Mouse (Mus musculus) forebrain, embryonic 12.5 days (tissue): ENCODE results near the gene Sema4d. TPM values are rescaled to one million over a fixed set of nuclear protein-coding genes. Genes with fewer than 3 reads are reported as not detected.

Source experiments
- ATAC-seq: fragments of 200-750 bp; cut with Nextera tagmentation; 2 replicates; pipeline ENCODE4 v1.8.0; 2017; ENCODE audit warnings: moderate TSS enrichment; ENCODE audit not compliant: low FRiP score
- H3K27ac ChIP-seq: fragments of 300-500 bp; sonication (generic); 2 replicates; pipeline ENCODE4 v1.5.1; 2016; ENCODE audit warnings: mild to moderate bottlenecking
- H3K27me3 ChIP-seq: fragments of 300-500 bp; sonication (generic); 2 replicates; pipeline ENCODE4 v1.6.1; 2016; ENCODE audit warnings: mild to moderate bottlenecking
- H3K36me3 ChIP-seq: fragments of 300-500 bp; sonication (generic); replicated peaks from 2 replicates; pipeline ENCODE4 v1.6.1; 2016; ENCODE audit warnings: mild to moderate bottlenecking
- H3K4me1 ChIP-seq: fragments of 300-500 bp; sonication (generic); 2 replicates; pipeline ENCODE4 v1.6.1; 2016
- H3K4me2 ChIP-seq: fragments of 300-500 bp; sonication (generic); 2 replicates; pipeline ENCODE4 v1.6.1; 2016; ENCODE audit warnings: mild to moderate bottlenecking, moderate library complexity
- H3K4me3 ChIP-seq: fragments of 300-500 bp; sonication (generic); replicated peaks from 2 replicates; pipeline ENCODE4 v1.5.1; 2016; ENCODE audit warnings: mild to moderate bottlenecking
- H3K9ac ChIP-seq: fragments of 300-500 bp; sonication (generic); 2 replicates; pipeline ENCODE4 v1.6.1; 2016; ENCODE audit warnings: mild to moderate bottlenecking
- H3K9me3 ChIP-seq: fragments of 300-500 bp; sonication (generic); 2 replicates; pipeline ENCODE4 v1.6.1; 2016
- WGBS: fragments of 180-500 bp; shearing (Covaris S2); methylation state at CpG from one replicate; pipeline ENCODE4 v1.1.7; 2016; 5-methylcytosine and 5-hydroxymethylcytosine counted together
- polyA plus RNA-seq: library from polyadenylated mRNA; unstranded; fragments of >200 nt; fragmentation: Nextera tagmentation; extraction: Ambion mirVana; gene quantifications from 2 replicates; pipeline ENCODE4 v1.2.1, GENCODE M21; 2016

Gene Sema4d
- polyA plus RNA-seq, 1 experiment from 2014 or later = 8.2 TPM

DNA sequence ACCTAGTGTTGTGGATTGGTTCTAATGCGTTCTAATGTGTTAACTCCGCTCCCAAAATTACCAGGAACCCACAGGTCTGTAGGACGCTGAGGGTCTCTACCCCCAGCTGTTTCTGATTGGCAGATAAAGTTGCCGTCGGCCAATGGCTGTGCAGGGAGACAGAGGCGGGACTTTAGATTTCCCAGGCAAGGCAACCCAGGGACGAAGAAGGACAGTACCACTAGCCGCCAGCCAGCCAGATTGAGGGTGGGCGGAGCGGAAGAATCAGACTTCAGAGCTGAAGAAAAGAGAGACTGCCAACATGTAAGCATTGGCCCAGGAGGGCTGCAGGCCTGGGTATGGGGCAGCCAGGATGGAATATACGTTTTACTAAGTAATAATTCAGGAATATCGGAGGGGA is 14.6 kb upstream of the Sema4d start:
- peaks cover 6% of the 10 kb centered on the region; the same call in 1 of the 2 replicates for H3K27me3 ChIP-seq
- 27% methylated on average over 12 of the region's 12 CpGs for WGBS
- H3K4me3 ChIP-seq = no peak overlapping the region
- H3K4me1 ChIP-seq = peaks cover 8% of the 10 kb centered on the region
- H3K4me2 ChIP-seq = no peak overlapping the region
- H3K9me3 ChIP-seq = no peaks in the 10 kb centered on the region
- no peak overlapping the region for H3K27ac ChIP-seq
- peak; percentile 48; the same call in 1 of the 2 replicates for ATAC-seq
- H3K36me3 ChIP-seq = no peaks in the 10 kb centered on the region
- no peak overlapping the region for H3K9ac ChIP-seq

- Histone ChIP-seq H3K9me3 (no peaks in the 10 kb centered on the region), H3K9ac (no peak overlapping the region), H3K4me2 (no peak overlapping the region), H3K4me3 (no peak overlapping the region), H3K27me3 (peaks cover 6% of the 10 kb centered on the region; the same call in 1 of the 2 replicates), H3K27ac (peak overlapping the region; percentile 37; the same call in 1 of the 2 replicates), H3K4me1 (peaks cover 3% of the 10 kb centered on the region; the same call in 1 of the 2 replicates), H3K36me3 (no peaks in the 10 kb centered on the region)
- ATAC-seq = no peak
- WGBS = 85% methylated on average over 15 of the region's 15 CpGs
Observed at GRCm38 (mm10) chr13:51806220-51806619, 12.7 kb upstream of the Sema4d start.

- no peak for ATAC-seq
- H3K27ac ChIP-seq = peak overlapping the region; percentile 37; the same call in 1 of the 2 replicates
- no peaks in the 10 kb centered on the region for H3K9me3 ChIP-seq
- no peak overlapping the region for H3K4me2 ChIP-seq
- H3K4me3 ChIP-seq = no peak overlapping the region
- WGBS = 72% methylated on average over 4 of the region's 4 CpGs
- no peak overlapping the region for H3K9ac ChIP-seq
- H3K27me3 ChIP-seq = peaks cover 6% of the 10 kb centered on the region; the same call in 1 of the 2 replicates
- no peaks in the 10 kb centered on the region for H3K36me3 ChIP-seq
- H3K4me1 ChIP-seq = peaks cover 3% of the 10 kb centered on the region; the same call in 1 of the 2 replicates
Observed at GRCm38 (mm10) chr13:51805634-51806033, 12.1 kb upstream of the Sema4d start.

- Histone ChIP-seq H3K4me2 (no peak overlapping the region), H3K27ac (0 out of 2 replicates have a peak overlapping the region, but pooled peaks have one; percentile 13), H3K9ac (no peak overlapping the region), H3K36me3 (no peaks in the 10 kb centered on the region), H3K9me3 (no peaks in the 10 kb centered on the region), H3K27me3 (peaks cover 14% of the 10 kb centered on the region; the same call in 1 of the 2 replicates), H3K4me3 (no peak overlapping the region), H3K4me1 (peaks cover 3% of the 10 kb centered on the region; the same call in 1 of the 2 replicates)
- ATAC-seq = no peak
- 70% methylated on average over 9 of the region's 9 CpGs for WGBS
Observed at GRCm38 (mm10) chr13:51800921-51801320, 7.4 kb upstream of the Sema4d start.

GRCm38 (mm10) chr13:51799735-51800522 is 6.4 kb upstream of the Sema4d start:
- no peak for ATAC-seq
- 85% methylated on average over 16 of the region's 16 CpGs for WGBS

GRCm38 (mm10) chr13:51797899-51798746 is 4.6 kb upstream of the Sema4d start:
- no peak overlapping the region for H3K9ac ChIP-seq
- H3K27me3 ChIP-seq = peaks cover 20% of the 10 kb centered on the region
- H3K9me3 ChIP-seq = no peaks in the 10 kb centered on the region
- H3K4me3 ChIP-seq = no peak overlapping the region
- WGBS = 67% methylated on average over 8 of the region's 8 CpGs
- H3K27ac ChIP-seq = 0 out of 2 replicates have a peak overlapping the region, but pooled peaks have one; percentile 19
- no peaks in the 10 kb centered on the region for H3K36me3 ChIP-seq
- no peak overlapping the region for H3K4me2 ChIP-seq
- ATAC-seq = no peak
- no peaks in the 10 kb centered on the region for H3K4me1 ChIP-seq

More at GRCm38 (mm10) chr13:51799735-51800522, 6.4 kb upstream of the Sema4d start:
- Histone ChIP-seq H3K4me1 (no peaks in the 10 kb centered on the region), H3K27ac (no peak overlapping the region), H3K9ac (no peak overlapping the region), H3K4me3 (no peak overlapping the region), H3K27me3 (peaks cover 16% of the 10 kb centered on the region), H3K9me3 (no peaks in the 10 kb centered on the region), H3K36me3 (no peaks in the 10 kb centered on the region), H3K4me2 (no peak overlapping the region)

- ATAC-seq = peak; percentile 21
- Histone ChIP-seq H3K4me2 (peak overlapping the region; percentile 92), H3K9me3 (no peaks in the 10 kb centered on the region), H3K9ac (no peak overlapping the region), H3K36me3 (no peaks in the 10 kb centered on the region), H3K4me3 (peak overlapping the region; percentile 84), H3K4me1 (peaks cover 18% of the 10 kb centered on the region), H3K27me3 (peaks cover 44% of the 10 kb centered on the region), H3K27ac (no peak overlapping the region)
- 37% methylated on average over 5 of the region's 7 CpGs for WGBS
Observed at GRCm38 (mm10) chr13:51793948-51794347, 401 bp upstream of the Sema4d start.

DNA sequence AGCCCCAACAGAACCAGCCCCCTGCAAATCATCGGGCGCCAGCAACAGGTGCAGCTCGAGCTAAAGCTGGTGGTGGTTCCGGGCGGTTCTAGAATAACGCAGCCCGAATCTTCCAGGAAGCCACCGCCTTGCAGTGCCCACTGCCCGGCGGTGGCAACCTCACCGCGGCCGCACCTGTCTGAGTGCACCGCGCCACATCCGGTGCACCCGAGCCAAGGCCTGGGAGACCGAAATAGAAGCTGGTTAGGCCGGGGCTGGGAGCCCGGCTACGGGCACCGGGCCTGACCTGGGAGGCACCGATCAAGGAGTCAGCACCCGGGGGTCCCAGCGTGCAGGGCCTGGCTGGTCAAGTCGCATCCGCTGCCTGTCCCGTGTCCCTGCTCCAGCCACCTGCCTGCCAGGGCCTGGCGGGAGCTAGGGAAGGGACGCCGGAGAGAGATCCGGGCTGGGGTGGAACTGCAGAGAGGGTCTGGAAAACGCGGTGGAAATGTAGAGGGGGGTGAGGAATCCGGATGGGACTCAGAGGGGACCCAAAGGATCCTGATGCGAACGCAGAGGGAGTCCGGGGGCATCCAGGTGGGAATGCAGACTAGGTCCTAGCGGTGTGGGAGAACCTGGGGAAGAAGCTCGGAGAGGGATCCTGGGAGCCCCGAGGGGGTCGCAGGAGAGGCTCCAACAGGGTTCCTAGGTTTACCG is 670 bp downstream of the Sema4d start:
- Histone ChIP-seq H3K4me2 (peak overlapping the region; percentile 92), H3K4me3 (peak overlapping the region; percentile 84), H3K9me3 (no peaks in the 10 kb centered on the region), H3K4me1 (peaks cover 18% of the 10 kb centered on the region), H3K27ac (no peak overlapping the region), H3K27me3 (peaks cover 44% of the 10 kb centered on the region), H3K9ac (peak overlapping the region; percentile 82), H3K36me3 (no peaks in the 10 kb centered on the region)
- WGBS = 2% methylated on average over 43 of the region's 43 CpGs
- ATAC-seq = peak; percentile 55

DNA sequence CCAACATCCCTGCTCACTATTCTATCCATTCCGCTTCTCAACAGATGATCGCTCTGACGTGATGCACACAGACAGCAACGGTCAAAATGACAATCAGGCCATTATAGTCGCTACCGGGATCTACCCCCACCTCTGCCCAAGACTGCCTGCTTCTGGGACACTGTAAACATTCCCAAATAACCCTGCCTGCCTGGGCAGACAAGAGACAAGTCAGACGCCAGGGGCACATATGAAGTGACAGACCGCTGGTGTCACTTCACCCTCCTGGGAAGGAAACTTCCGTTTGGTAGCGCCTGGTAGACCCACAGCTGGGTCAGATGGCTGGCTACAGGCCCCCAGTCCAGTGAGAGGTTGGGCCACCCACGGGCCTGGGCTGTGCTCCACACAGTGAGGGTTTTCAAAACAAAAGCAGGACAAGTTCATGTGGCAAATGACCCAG is 1.4 kb downstream of the Sema4d start:
- Histone ChIP-seq H3K27ac (no peak overlapping the region), H3K4me3 (peak overlapping the region; percentile 84), H3K4me2 (peak overlapping the region; percentile 92), H3K36me3 (no peaks in the 10 kb centered on the region), H3K9me3 (no peaks in the 10 kb centered on the region), H3K4me1 (peaks cover 18% of the 10 kb centered on the region), H3K9ac (peak overlapping the region; percentile 82), H3K27me3 (peaks cover 38% of the 10 kb centered on the region)
- 35% methylated on average over 11 of the region's 11 CpGs for WGBS
- no peak for ATAC-seq

- H3K4me2 ChIP-seq = peak overlapping the region; percentile 92
- H3K9ac ChIP-seq = no peak overlapping the region
- no peaks in the 10 kb centered on the region for H3K36me3 ChIP-seq
- H3K4me1 ChIP-seq = peaks cover 18% of the 10 kb centered on the region
- no peak overlapping the region for H3K27ac ChIP-seq
- H3K9me3 ChIP-seq = no peaks in the 10 kb centered on the region
- ATAC-seq = no peak
- H3K4me3 ChIP-seq = peak overlapping the region; percentile 84; the same call in 1 of the 2 replicates
- WGBS = 71% methylated on average over 3 of the region's 3 CpGs
- peaks cover 38% of the 10 kb centered on the region for H3K27me3 ChIP-seq
Observed at GRCm38 (mm10) chr13:51791604-51792003, 1.9 kb downstream of the Sema4d start.

DNA sequence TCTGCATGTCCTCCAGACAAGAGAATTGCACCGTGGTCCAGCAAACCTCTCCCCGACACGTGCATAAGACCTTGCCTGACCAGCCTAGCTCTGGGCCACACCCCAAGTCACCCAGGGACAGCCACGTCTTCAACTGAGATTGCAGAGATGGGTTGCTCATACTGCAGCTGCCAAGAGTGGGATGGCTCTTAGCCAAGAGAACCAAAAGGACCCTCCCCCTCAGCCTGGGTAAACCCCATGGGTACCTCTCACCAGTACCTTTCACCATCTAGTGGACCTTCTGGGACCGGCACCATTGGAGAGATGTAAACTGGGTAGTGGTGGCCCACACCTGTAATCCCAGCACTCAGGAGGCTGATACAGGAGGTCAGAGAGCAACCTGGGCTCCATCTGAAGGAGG is 2.8 kb downstream of the Sema4d start:
- Histone ChIP-seq H3K27me3 (peaks cover 35% of the 10 kb centered on the region), H3K36me3 (no peaks in the 10 kb centered on the region), H3K4me3 (no peak overlapping the region), H3K27ac (no peak overlapping the region), H3K9me3 (no peaks in the 10 kb centered on the region), H3K9ac (no peak overlapping the region), H3K4me1 (peaks cover 18% of the 10 kb centered on the region), H3K4me2 (no peak overlapping the region)
- no peak for ATAC-seq
- WGBS = 74% methylated on average over 5 of the region's 5 CpGs
